Mouse (Mus musculus): ENCODE measurements around the gene Ccdc187.

Gene Ccdc187

DNA sequence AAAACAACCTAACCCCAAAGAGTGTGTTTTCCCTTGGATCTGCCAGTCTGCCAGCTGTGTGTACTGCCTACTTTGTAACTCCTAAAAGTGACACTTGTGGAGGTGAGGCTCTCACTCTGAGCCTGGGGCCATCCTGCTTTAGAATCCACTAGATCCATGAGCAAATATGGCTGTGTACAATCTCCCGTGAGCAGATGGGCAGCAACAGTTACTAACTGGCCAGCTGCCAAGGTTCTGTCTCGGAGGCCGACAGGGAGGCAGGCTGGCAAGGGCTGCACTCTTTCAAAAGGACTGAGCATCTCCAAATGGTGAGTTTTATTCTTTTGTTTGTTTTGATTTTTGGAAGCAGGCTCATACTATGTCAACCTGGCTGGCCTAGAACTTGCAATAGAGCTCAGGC lies 79.8 kb downstream of the Ccdc187 start:
- DNase-seq (ENCODE audit: low spot score in 2 of 2) = no peak

- DNase-seq (ENCODE audit: low spot score in 2 of 2) = no peak
These were observed 84.8 kb downstream of the Ccdc187 start for GRCm38 (mm10) chr2:26209566-26209965.

GRCm38 (mm10) chr2:26208126-26208789 lies 86.1 kb downstream of the Ccdc187 start, which contains the start of gene Lhx3:
Lhx3 (minus strand) TSS chr2:26208289.
- peak in 1 of 2 experiments; percentile 63 for DNase-seq (ENCODE audit: low spot score in 2 of 2)

- no peak for DNase-seq (ENCODE audit: low spot score in 2 of 2)
These were observed 86.8 kb downstream of the Ccdc187 start for GRCm38 (mm10) chr2:26207559-26207958.

GRCm38 (mm10) chr2:26205761-26206160 lies 88.6 kb downstream of the Ccdc187 start:
- DNase-seq (ENCODE audit: low spot score in 2 of 2) = no peak

DNA sequence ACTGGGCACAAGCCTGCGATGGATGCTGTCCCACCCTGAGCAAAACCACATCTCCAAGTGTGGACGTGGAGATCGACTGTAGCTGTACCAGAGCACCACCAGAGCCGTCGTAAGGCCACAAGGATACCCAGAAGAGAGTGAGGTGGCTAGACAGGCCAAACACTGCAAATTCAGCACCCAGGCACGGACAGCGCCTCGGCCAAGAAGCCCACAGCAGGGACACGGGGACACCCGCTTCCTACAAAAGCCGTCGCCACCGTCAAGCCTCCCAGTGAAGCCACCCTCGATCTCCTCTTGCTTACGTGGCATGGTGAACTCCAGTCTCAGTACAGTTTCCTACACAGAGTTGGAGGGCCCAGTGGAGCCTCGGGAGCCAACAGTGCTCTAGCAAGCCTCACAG lies 89.2 kb downstream of the Ccdc187 start:
- no peak for DNase-seq (ENCODE audit: low spot score in 2 of 2)

DNA sequence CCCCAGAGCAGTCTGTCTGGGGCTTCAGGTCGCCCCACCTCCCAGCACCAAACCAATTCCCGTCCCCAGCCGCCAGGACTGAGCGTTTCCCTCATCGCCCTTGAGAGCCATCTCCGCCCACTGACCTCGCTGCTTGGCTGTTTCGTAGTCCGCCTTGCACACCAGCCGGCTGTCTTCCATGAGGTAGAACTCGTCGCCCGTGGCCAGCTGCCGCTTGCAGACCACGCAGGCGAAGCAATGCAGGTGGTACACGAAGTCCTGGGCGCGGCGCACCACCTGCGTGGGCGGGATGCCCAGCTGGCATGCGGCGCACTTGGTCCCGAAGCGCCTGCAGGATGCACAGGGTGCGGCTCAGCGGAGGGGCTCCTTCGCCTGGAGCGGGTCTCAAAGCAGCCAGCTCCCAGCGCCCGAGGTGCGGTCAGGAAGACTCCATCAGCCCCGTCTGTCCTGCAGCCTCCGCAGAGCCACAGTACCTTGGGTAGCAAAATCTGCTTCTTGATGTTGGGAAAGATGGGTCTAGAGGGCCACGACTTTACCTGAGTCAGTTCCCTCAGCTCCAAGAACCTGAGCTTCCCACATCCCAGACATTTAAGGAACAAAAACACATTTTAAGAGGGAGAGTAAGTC lies 91.4 kb downstream of the Ccdc187 start:
- DNase-seq (ENCODE audit: low spot score in 2 of 2) = no peak

- no peak for DNase-seq (ENCODE audit: low spot score in 2 of 2)
These were observed 92.2 kb downstream of the Ccdc187 start for GRCm38 (mm10) chr2:26201926-26202848.

DNA sequence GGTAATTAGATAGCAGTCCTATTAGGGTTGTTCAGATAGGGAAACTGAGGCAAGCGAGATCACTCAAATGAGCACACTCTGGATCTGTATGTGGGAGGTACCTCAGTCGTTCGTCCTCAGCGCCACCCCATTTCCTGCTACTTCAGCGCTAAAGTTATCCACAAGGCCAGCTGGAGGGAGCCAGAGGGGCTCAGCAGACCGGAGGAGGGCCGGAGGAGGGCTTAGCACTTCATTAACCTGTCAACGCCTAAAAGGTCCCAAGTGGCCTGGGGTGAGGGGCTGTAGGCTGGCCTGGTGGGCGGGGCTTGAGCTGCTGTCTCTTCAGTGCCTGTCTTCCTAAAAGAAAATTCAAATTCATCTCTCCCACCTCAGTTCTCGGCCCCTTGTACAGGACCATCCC lies 95.9 kb downstream of the Ccdc187 start:
- no peak for DNase-seq (ENCODE audit: low spot score in 2 of 2)

- no peak for DNase-seq (ENCODE audit: low spot score in 2 of 2)
These were observed 99.6 kb downstream of the Ccdc187 start for GRCm38 (mm10) chr2:26194552-26195339.

Data from frontal cortex, postnatal 10 days (tissue).